Mouse (Mus musculus) hindbrain, embryonic 10.5 days (tissue): ENCODE data around the gene Gm17079. TPM values are rescaled to one million over a fixed set of nuclear protein-coding genes. Genes with fewer than 3 reads are reported as not detected.
A peak's percentile ranks its signal among the peaks of the same experiment; 100 is the strongest.
"Not testable (repeated sequence)": the region's sequence is repeated elsewhere in the genome, so short reads cannot be mapped to it uniquely, and the experiment has no call there.

Experiments
- DNase-seq: peaks from one replicate; pipeline ENCODE4 v3.0.0-alpha.2; 2017; ENCODE audit warnings: low spot score
- H3K27ac ChIP-seq: fragments of 300-500 bp; sonication (generic); 2 replicates; pipeline ENCODE4 v1.5.1; 2016; ENCODE audit warnings: mild to moderate bottlenecking, moderate library complexity
- H3K27me3 ChIP-seq: fragments of 300-500 bp; sonication (generic); 2 replicates; pipeline ENCODE4 v1.6.1; 2016; ENCODE audit warnings: mild to moderate bottlenecking; ENCODE audit not compliant: poor library complexity, insufficient read depth, severe bottlenecking
- H3K36me3 ChIP-seq: fragments of 300-500 bp; sonication (generic); 2 replicates; pipeline ENCODE4 v1.6.1; 2016; ENCODE audit warnings: mild to moderate bottlenecking, moderate library complexity
- H3K4me1 ChIP-seq: fragments of 300-500 bp; sonication (generic); replicated peaks from 2 replicates; pipeline ENCODE4 v1.6.1; 2016; ENCODE audit warnings: mild to moderate bottlenecking
- H3K4me3 ChIP-seq: fragments of 300-500 bp; sonication (generic); 2 replicates; pipeline ENCODE4 v1.5.1; 2016; ENCODE audit warnings: mild to moderate bottlenecking, moderate library complexity
- H3K9me3 ChIP-seq: fragments of 300-500 bp; sonication (generic); 2 replicates; pipeline ENCODE4 v1.6.1; 2016; ENCODE audit warnings: mild to moderate bottlenecking, moderate library complexity
- WGBS: fragments of 180-500 bp; shearing (Covaris S2); methylation state at CpG from one replicate; pipeline ENCODE4 v1.1.7; 2016; 5-methylcytosine and 5-hydroxymethylcytosine counted together
- polyA plus RNA-seq: library from polyadenylated mRNA; unstranded; fragments of >200 nt; fragmentation: Nextera tagmentation; extraction: Ambion mirVana; gene quantifications from 2 replicates; pipeline ENCODE4 v1.2.1, GENCODE M21; 2016

Gene Gm17079
- not detected in 2 replicates for polyA plus RNA-seq

GRCm38 (mm10) chr14:51695368-51695767, at the start of gene Gm17079:
Gene Gm17079 (minus strand): TSS chr14:51695468.
- not testable (repeated sequence) for H3K27me3 ChIP-seq, H3K36me3 ChIP-seq, H3K4me1 ChIP-seq, H3K27ac ChIP-seq, H3K4me3 ChIP-seq, H3K9me3 ChIP-seq, DNase-seq
- 84% methylated on average over 2 of the region's 2 CpGs for WGBS

- Histone ChIP-seq H3K36me3 (no peaks in the 10 kb centered on the region), H3K27ac (0 out of 2 replicates have a peak overlapping the region, but pooled peaks have one; percentile 12), H3K4me3 (peak overlapping the region; percentile 55), H3K27me3 (peaks cover 57% of the 10 kb centered on the region), H3K4me1 (peaks cover 34% of the 10 kb centered on the region), H3K9me3 (no peaks in the 10 kb centered on the region)
- WGBS: 1% methylated on average over 42 of the region's 42 CpGs
- peak; percentile 50 for DNase-seq
Observed at GRCm38 (mm10) chr14:51740347-51741170, 45.3 kb upstream of the Gm17079 start.

- DNase-seq: peak; percentile 7
- Histone ChIP-seq H3K4me3 (peak overlapping the region; percentile 55), H3K36me3 (no peaks in the 10 kb centered on the region), H3K27me3 (peaks cover 57% of the 10 kb centered on the region), H3K4me1 (peaks cover 34% of the 10 kb centered on the region), H3K9me3 (no peaks in the 10 kb centered on the region), H3K27ac (no peak overlapping the region)
- 2% methylated on average over 24 of the region's 24 CpGs for WGBS
Observed at GRCm38 (mm10) chr14:51739150-51739993, 44.1 kb upstream of the Gm17079 start.

GRCm38 (mm10) chr14:51738411-51739149, 43.3 kb upstream of the Gm17079 start:
- no peaks in the 10 kb centered on the region for H3K9me3 ChIP-seq
- 4% methylated on average over 29 of the region's 29 CpGs for WGBS
- peaks cover 57% of the 10 kb centered on the region for H3K27me3 ChIP-seq
- H3K4me1 ChIP-seq: peaks cover 34% of the 10 kb centered on the region
- peak; percentile 29 for DNase-seq
- H3K36me3 ChIP-seq: no peaks in the 10 kb centered on the region
- H3K4me3 ChIP-seq: peak overlapping the region; percentile 55
- no peak overlapping the region for H3K27ac ChIP-seq

GRCm38 (mm10) chr14:51737967-51738366, 42.7 kb upstream of the Gm17079 start:
- Histone ChIP-seq H3K4me1 (peaks cover 34% of the 10 kb centered on the region), H3K9me3 (no peaks in the 10 kb centered on the region), H3K4me3 (no peak overlapping the region), H3K36me3 (no peaks in the 10 kb centered on the region), H3K27ac (no peak overlapping the region), H3K27me3 (peaks cover 57% of the 10 kb centered on the region)
- WGBS: 11% methylated on average over 12 of the region's 12 CpGs
- DNase-seq: peak; percentile 3

GRCm38 (mm10) chr14:51717083-51717482, 21.8 kb upstream of the Gm17079 start, which contains the start of gene Gm5800:
Gene Gm5800 (minus strand): TSS chr14:51717183.
- Histone ChIP-seq H3K4me3 (no peak within 1 kb of the TSS), H3K27ac (no peak within 1 kb of the TSS), H3K9me3 (no peaks in the 10 kb centered on the region), H3K27me3 (no peaks in the 10 kb centered on the region), H3K4me1 (no peaks in the 10 kb centered on the region), H3K36me3 (no peaks in the 10 kb centered on the region)
- 68% methylated on average over 1 of the region's 1 CpGs for WGBS
- no peak for DNase-seq

GRCm38 (mm10) chr14:51677269-51677668, 18.0 kb downstream of the Gm17079 start:
- no peaks in the 10 kb centered on the region for H3K36me3 ChIP-seq
- no peaks in the 10 kb centered on the region for H3K27me3 ChIP-seq
- no peaks in the 10 kb centered on the region for H3K4me1 ChIP-seq
- DNase-seq: no peak
- no peaks in the 10 kb centered on the region for H3K9me3 ChIP-seq
- 86% methylated on average over 5 of the region's 5 CpGs for WGBS
- no peak overlapping the region for H3K27ac ChIP-seq
- no peak overlapping the region for H3K4me3 ChIP-seq

Other genes with a start within 250 kb of the Gm17079 start
- gene Vmn2r89, start 243.6 kb downstream of the Gm17079 start, polyA plus RNA-seq: not detected in 2 replicates
- not detected in 2 replicates for gene Gm5622, start 142.7 kb downstream of the Gm17079 start, polyA plus RNA-seq
- not detected in 2 replicates for gene Gm17175, start 121.4 kb downstream of the Gm17079 start, polyA plus RNA-seq
- not detected in 2 replicates for gene Gm17174, start 103.3 kb downstream of the Gm17079 start, polyA plus RNA-seq
- not detected in 2 replicates for gene Gm17078, start 84.2 kb downstream of the Gm17079 start, polyA plus RNA-seq
- gene Gm4181, start 59.8 kb downstream of the Gm17079 start, polyA plus RNA-seq: not detected in 2 replicates
- gene Gm5800, start 21.7 kb upstream of the Gm17079 start, polyA plus RNA-seq: not detected in 2 replicates
- not detected in 2 replicates for gene Ang4, start 78.1 kb upstream of the Gm17079 start, polyA plus RNA-seq
- gene AY358078, start 104.6 kb upstream of the Gm17079 start, polyA plus RNA-seq: not detected in 2 replicates
- gene Ear6, start 158.2 kb upstream of the Gm17079 start, polyA plus RNA-seq: not detected in 2 replicates
- 42.6 and 48.1 TPM in 2 replicates for gene Mettl17, start 189.4 kb upstream of the Gm17079 start, polyA plus RNA-seq
- gene Slc39a2, start 197.4 kb upstream of the Gm17079 start, polyA plus RNA-seq: 0.46 and 0.99 TPM in 2 replicates
- gene Ndrg2, start 218.7 kb upstream of the Gm17079 start, polyA plus RNA-seq: 10.0 and 16.1 TPM in 2 replicates
- not detected in 2 replicates for gene Tppp2, start 223.0 kb upstream of the Gm17079 start, polyA plus RNA-seq
- gene Rnase13, start 227.3 kb upstream of the Gm17079 start, polyA plus RNA-seq: not detected in 2 replicates